Mouse (Mus musculus): Measurements from ENCODE around the gene Rpl21.
"Not testable (repeated sequence)": the region's sequence is repeated elsewhere in the genome, so short reads cannot be mapped to it uniquely, and the experiment has no call there.

The Rpl21 gene

GRCm38 (mm10) chr5:146867246-146867945 lies 34.7 kb downstream of the Rpl21 start:
- peak; percentile 90 for DNase-seq (ENCODE audit: low read depth, low spot score)

GRCm38 (mm10) chr5:146867946-146868314 lies 35.2 kb downstream of the Rpl21 start:
- DNase-seq (ENCODE audit: low read depth, low spot score) = no peak

- DNase-seq (ENCODE audit: low read depth, low spot score) = no peak
Observed at GRCm38 (mm10) chr5:146872981-146873631, 40.4 kb downstream of the Rpl21 start.

GRCm38 (mm10) chr5:146876024-146876423 lies 43.3 kb downstream of the Rpl21 start:
- DNase-seq (ENCODE audit: low read depth, low spot score) = no peak

GRCm38 (mm10) chr5:146877882-146878281 lies 45.2 kb downstream of the Rpl21 start:
- DNase-seq (ENCODE audit: low read depth, low spot score) = not testable (repeated sequence)

GRCm38 (mm10) chr5:146882261-146882660 lies 49.6 kb downstream of the Rpl21 start:
- DNase-seq (ENCODE audit: low read depth, low spot score) = no peak

GRCm38 (mm10) chr5:146883053-146883452 lies 50.4 kb downstream of the Rpl21 start:
- DNase-seq (ENCODE audit: low read depth, low spot score) = no peak

GRCm38 (mm10) chr5:146883486-146884272 lies 51.0 kb downstream of the Rpl21 start:
- peak; percentile 27 for DNase-seq (ENCODE audit: low read depth, low spot score)

Measured in telencephalon, adult 2 months (tissue).